Mouse (Mus musculus) liver, embryonic 14.5 days (tissue): ENCODE data around the gene Ikzf1. TPM values are rescaled to one million over a fixed set of nuclear protein-coding genes. Genes with fewer than 3 reads are reported as not detected.

Source experiments
- ATAC-seq: fragments of 200-750 bp; cut with Nextera tagmentation; 2 replicates; pipeline ENCODE4 v1.8.0; 2017; ENCODE audit warnings: moderate number of reproducible peaks, mild to moderate bottlenecking, moderate library complexity; ENCODE audit not compliant: insufficient read depth
- DNase-seq, 3 experiments: peaks; one replicate each; pipeline ENCODE4 v3.0.0-alpha.2; 2012 to 2013; ENCODE audit warnings: low read depth in 3 of 3, low spot score in 3 of 3
- H3K27ac ChIP-seq: fragments of 300-500 bp; sonication (generic); 2 replicates; pipeline ENCODE4 v1.5.1; 2014; ENCODE audit warnings: moderate library complexity, mild to moderate bottlenecking, control low read depth, inconsistent platforms
- H3K27me3 ChIP-seq: fragments of 300-500 bp; sonication (generic); 2 replicates; pipeline ENCODE4 v1.6.1; 2014; ENCODE audit warnings: mild to moderate bottlenecking, low read length, moderate library complexity; ENCODE audit not compliant: control insufficient read depth, insufficient read depth
- H3K36me3 ChIP-seq: fragments of 300-500 bp; sonication (generic); replicated peaks from 2 replicates; pipeline ENCODE4 v1.6.1; 2014; ENCODE audit warnings: low read depth; ENCODE audit not compliant: control insufficient read depth, insufficient read depth
- H3K4me1 ChIP-seq, 2 experiments: fragments of 200-500 bp in 1 of 2; fragments of 300-500 bp in 1 of 2; sonication (generic) in 1 of 2; replicated peaks; 2 replicates each; pipeline ENCODE4 v1.6.1; 2012 to 2014; ENCODE audit warnings: antibody characterized with exemption in 1 of 2, inconsistent platforms in 1 of 2, low read length in 1 of 2; ENCODE audit not compliant: control insufficient read depth in 2 of 2, insufficient read depth in 2 of 2
- H3K4me2 ChIP-seq: fragments of 300-500 bp; sonication (generic); 2 replicates; pipeline ENCODE4 v1.6.1; 2014; ENCODE audit warnings: low read depth, mild to moderate bottlenecking, control low read depth, moderate library complexity
- H3K4me3 ChIP-seq, 2 experiments: fragments of 200-500 bp in 1 of 2; fragments of 300-500 bp in 1 of 2; sonication (generic) in 1 of 2; 2 replicates each; pipeline ENCODE4 v1.5.1; 2012 to 2014; ENCODE audit warnings: low read depth in 2 of 2, low read length in 2 of 2, mild to moderate bottlenecking in 2 of 2, control low read depth in 1 of 2, inconsistent platforms in 1 of 2, moderate library complexity in 1 of 2; ENCODE audit not compliant: insufficient read depth in 1 of 2
- H3K9ac ChIP-seq: fragments of 300-500 bp; sonication (generic); replicated peaks from 2 replicates; pipeline ENCODE4 v1.6.1; 2014; ENCODE audit warnings: mild to moderate bottlenecking, control low read depth, moderate library complexity
- H3K9me3 ChIP-seq: fragments of 300-500 bp; sonication (generic); 2 replicates; pipeline ENCODE4 v1.6.1; 2016; ENCODE audit warnings: low read length, mixed read lengths; ENCODE audit not compliant: control insufficient read depth
- CTCF ChIP-seq: IDR thresholded peaks from 2 replicates; pipeline ENCODE4 v1.5.1; 2016; ENCODE audit warnings: antibody characterized with exemption, low read depth, control low read depth
- EP300 ChIP-seq: IDR thresholded peaks from 2 replicates; pipeline ENCODE4 v1.6.1; 2016; ENCODE audit warnings: antibody characterized with exemption, low read depth
- WGBS: fragments of 180-500 bp; shearing (Covaris S2); extraction: QIAGEN DNeasy Blood & Tissue Kit; methylation state at CpG from one replicate; pipeline ENCODE4 v1.1.7; 2014; ENCODE audit not compliant: insufficient replicate concordance; 5-methylcytosine and 5-hydroxymethylcytosine counted together
- polyA plus RNA-seq, 2 experiments: library from polyadenylated mRNA; depleted of rRNA in 1 of 2; stranded (reverse) in 1 of 2; unstranded in 1 of 2; fragments of >200 nt; fragmentation: Nextera tagmentation in 1 of 2; extraction: Ambion mirVana in 1 of 2; gene quantifications; 2 replicates each; pipeline versions ENCODE4 v1.2.1 to v1.2.3; 2012 to 2014

Gene Ikzf1
- polyA plus RNA-seq, 2 experiments, result 46.6 to 65.4 TPM

- H3K27ac ChIP-seq, result no peak overlapping the region
- H3K9ac ChIP-seq, result no peak overlapping the region
- ATAC-seq, result no peak
- no peak for TF ChIP-seq EP300
- TF ChIP-seq CTCF, result no peak
- H3K27me3 ChIP-seq, result no peaks in the 10 kb centered on the region
- no peak overlapping the region for H3K4me3 ChIP-seq
- H3K9me3 ChIP-seq, result no peaks in the 10 kb centered on the region
- H3K36me3 ChIP-seq, result peaks cover 55% of the 10 kb centered on the region
- H3K4me2 ChIP-seq, result no peak overlapping the region
- WGBS, result 83% methylated on average over 6 of the region's 6 CpGs
- DNase-seq, result no peak
- no peaks in the 10 kb centered on the region for H3K4me1 ChIP-seq
Measured at GRCm38 (mm10) chr11:11758121-11758520, 73.3 kb downstream of the Ikzf1 start.

- Histone ChIP-seq H3K27ac (no peak overlapping the region), H3K4me1 (no peaks in the 10 kb centered on the region), H3K9me3 (no peaks in the 10 kb centered on the region), H3K9ac (no peak overlapping the region), H3K4me2 (no peak overlapping the region), H3K36me3 (peaks cover 53% of the 10 kb centered on the region), H3K4me3 (no peak overlapping the region), H3K27me3 (no peaks in the 10 kb centered on the region)
- ATAC-seq, result no peak
- DNase-seq, result no peak
- WGBS, result 84% methylated on average over 1 of the region's 1 CpGs
- no peak for TF ChIP-seq CTCF
- no peak for TF ChIP-seq EP300
Measured at GRCm38 (mm10) chr11:11758883-11759282, 74.1 kb downstream of the Ikzf1 start.

- peak; percentile 42; the same call in 1 of the 2 replicates for ATAC-seq
- 57% methylated on average over 4 of the region's 4 CpGs for WGBS
- Histone ChIP-seq H3K4me1 (peaks cover 0 to 2% of the 10 kb centered on the region in 2 experiments; a peak in 2 of 4 replicates), H3K36me3 (peaks cover 33% of the 10 kb centered on the region), H3K9me3 (no peaks in the 10 kb centered on the region), H3K27me3 (no peaks in the 10 kb centered on the region), H3K9ac (no peak overlapping the region), H3K27ac (no peak overlapping the region), H3K4me3 (no peak overlapping the region), H3K4me2 (no peak overlapping the region)
- TF ChIP-seq CTCF (no peak), EP300 (no peak)
- DNase-seq, result peak in 1 of 3 experiments; percentile 29
Measured at GRCm38 (mm10) chr11:11763211-11763666, 78.4 kb downstream of the Ikzf1 start.

GRCm38 (mm10) chr11:11765414-11765813 lies 80.6 kb downstream of the Ikzf1 start:
- H3K4me2 ChIP-seq, result no peak overlapping the region
- H3K27me3 ChIP-seq, result no peaks in the 10 kb centered on the region
- H3K9ac ChIP-seq, result no peak overlapping the region
- H3K27ac ChIP-seq, result no peak overlapping the region
- ATAC-seq (no peak), DNase-seq (no peak)
- 60% methylated on average over 1 of the region's 1 CpGs for WGBS
- no peaks in the 10 kb centered on the region for H3K9me3 ChIP-seq
- H3K4me3 ChIP-seq, result no peak overlapping the region
- H3K36me3 ChIP-seq, result peaks cover 39% of the 10 kb centered on the region
- TF ChIP-seq CTCF, result no peak
- peaks cover 0 to 2% of the 10 kb centered on the region in 2 experiments; a peak in 2 of 4 replicates for H3K4me1 ChIP-seq

- ATAC-seq (no peak), DNase-seq (no peak)
- TF ChIP-seq EP300, result no peak
- no peak for TF ChIP-seq CTCF
- H3K9me3 ChIP-seq, result no peaks in the 10 kb centered on the region
- H3K9ac ChIP-seq, result no peak overlapping the region
- H3K4me3 ChIP-seq, result no peak overlapping the region
- no peak overlapping the region for H3K27ac ChIP-seq
- WGBS, result 55% methylated on average over 1 of the region's 1 CpGs
- no peaks in the 10 kb centered on the region for H3K27me3 ChIP-seq
- peaks cover 0 to 2% of the 10 kb centered on the region in 2 experiments; a peak in 2 of 4 replicates for H3K4me1 ChIP-seq
- no peak overlapping the region for H3K4me2 ChIP-seq
- peaks cover 37% of the 10 kb centered on the region for H3K36me3 ChIP-seq
Measured at GRCm38 (mm10) chr11:11766105-11766504, 81.3 kb downstream of the Ikzf1 start.
